Mouse (Mus musculus) kidney, embryonic 14.5 days (tissue): Measurements from ENCODE around the gene Pnpla1. TPM values are rescaled to one million over a fixed set of nuclear protein-coding genes. Genes with fewer than 3 reads are reported as not detected.
A peak's percentile ranks its signal among the peaks of the same experiment; 100 is the strongest.

Experiments
- ATAC-seq: fragments of 200-750 bp; cut with Nextera tagmentation; 2 replicates; pipeline ENCODE4 v1.8.0; 2017; ENCODE audit warnings: moderate number of reproducible peaks, mild to moderate bottlenecking, moderate TSS enrichment, moderate library complexity; ENCODE audit not compliant: low FRiP score, low TSS enrichment
- H3K27ac ChIP-seq: fragments of 300-500 bp; sonication (generic); 2 replicates; pipeline ENCODE4 v1.5.1; 2014; ENCODE audit warnings: low read depth, mild to moderate bottlenecking, low read length, moderate library complexity, mixed read lengths
- H3K27me3 ChIP-seq: fragments of 300-500 bp; sonication (generic); 2 replicates; pipeline ENCODE4 v1.6.1; 2014; ENCODE audit warnings: mild to moderate bottlenecking, low read length; ENCODE audit not compliant: control insufficient read depth, insufficient read depth
- H3K36me3 ChIP-seq: fragments of 300-500 bp; sonication (generic); 2 replicates; pipeline ENCODE4 v1.6.1; 2014; ENCODE audit warnings: low read length, mixed read lengths; ENCODE audit not compliant: control insufficient read depth, insufficient read depth
- H3K4me1 ChIP-seq: fragments of 300-500 bp; sonication (generic); 2 replicates; pipeline ENCODE4 v1.6.1; 2014; ENCODE audit warnings: low read length, mixed read lengths; ENCODE audit not compliant: control insufficient read depth, insufficient read depth
- H3K4me2 ChIP-seq: fragments of 300-500 bp; sonication (generic); replicated peaks from 2 replicates; pipeline ENCODE4 v1.6.1; 2014; ENCODE audit warnings: low read depth, mild to moderate bottlenecking, low read length
- H3K4me3 ChIP-seq: fragments of 300-500 bp; sonication (generic); 2 replicates; pipeline ENCODE4 v1.5.1; 2014; ENCODE audit warnings: mild to moderate bottlenecking, low read length
- H3K9ac ChIP-seq: fragments of 300-500 bp; sonication (generic); 2 replicates; pipeline ENCODE4 v1.6.1; 2014; ENCODE audit warnings: low read depth, mild to moderate bottlenecking, low read length, moderate library complexity
- H3K9me3 ChIP-seq: fragments of 300-500 bp; sonication (generic); 2 replicates; pipeline ENCODE4 v1.6.1; 2016; ENCODE audit warnings: low read length; ENCODE audit not compliant: control insufficient read depth
- WGBS: fragments of 180-500 bp; shearing (Covaris S2); extraction: QIAGEN DNeasy Blood & Tissue Kit; methylation state at CpG from one replicate; pipeline ENCODE4 v1.1.7; 2014; 5-methylcytosine and 5-hydroxymethylcytosine counted together
- polyA plus RNA-seq: library from polyadenylated mRNA; unstranded; fragments of >200 nt; fragmentation: Nextera tagmentation; extraction: Ambion mirVana; gene quantifications from 2 replicates; pipeline ENCODE4 v1.2.1, GENCODE M21; 2014

Pnpla1 gene
- polyA plus RNA-seq, 1 experiment from 2014 or later: not detected

DNA sequence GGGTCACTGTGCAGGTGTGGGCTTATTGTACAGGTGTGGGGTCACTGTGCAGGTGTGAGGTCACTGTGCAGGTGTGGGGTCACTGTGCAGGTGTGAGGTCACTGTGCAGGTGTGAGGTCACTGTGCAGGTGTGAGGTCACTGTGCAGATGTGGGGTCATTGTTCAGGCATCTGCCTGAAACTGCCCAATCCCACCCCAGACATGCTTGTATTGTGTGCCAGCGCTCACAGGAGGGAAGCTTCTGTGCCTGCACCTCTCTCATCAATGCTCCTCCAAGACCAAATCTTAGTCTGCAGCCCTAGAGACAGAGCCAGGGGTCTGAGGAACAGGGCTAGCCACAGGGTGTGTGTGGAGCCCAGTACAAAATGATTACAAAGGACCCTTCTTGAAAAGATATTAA lies 58.3 kb downstream of the Pnpla1 start:
- ATAC-seq: no peak

DNA sequence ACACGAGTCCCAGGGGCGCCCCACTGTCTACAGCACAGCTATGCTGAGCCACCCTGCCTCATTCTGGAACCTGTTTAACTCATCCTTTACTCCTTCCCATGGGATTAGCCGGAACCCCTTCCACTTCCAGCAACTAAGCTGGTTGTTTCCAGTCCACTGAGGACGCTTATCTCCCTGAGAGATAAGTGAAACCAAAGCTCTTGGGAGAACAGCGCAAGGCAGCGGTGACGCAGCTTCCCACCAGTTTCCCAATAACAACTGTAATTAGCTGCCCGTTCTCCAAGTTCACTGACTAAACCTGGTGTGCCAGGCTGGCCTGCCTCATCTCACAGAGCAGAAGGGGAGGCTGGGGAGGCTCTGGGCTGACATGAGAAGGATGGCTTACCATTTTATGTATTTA lies 62.9 kb downstream of the Pnpla1 start:
- no peaks in the 10 kb centered on the region for H3K9me3 ChIP-seq
- H3K9ac ChIP-seq: no peak overlapping the region
- WGBS: 81% methylated on average over 8 of the region's 8 CpGs
- H3K36me3 ChIP-seq: no peaks in the 10 kb centered on the region
- H3K27ac ChIP-seq: no peak overlapping the region
- peaks cover 11% of the 10 kb centered on the region; the same call in 1 of the 2 replicates for H3K4me1 ChIP-seq
- H3K4me3 ChIP-seq: no peak overlapping the region
- ATAC-seq: no peak
- H3K4me2 ChIP-seq: no peak overlapping the region
- H3K27me3 ChIP-seq: no peaks in the 10 kb centered on the region

More for the DNA sequence above, 58.3 kb downstream of the Pnpla1 start:
- no peaks in the 10 kb centered on the region for H3K27me3 ChIP-seq
- no peaks in the 10 kb centered on the region for H3K36me3 ChIP-seq
- H3K4me2 ChIP-seq: no peak overlapping the region
- 100% methylated on average over 1 of the region's 1 CpGs for WGBS
- H3K9me3 ChIP-seq: no peaks in the 10 kb centered on the region
- H3K9ac ChIP-seq: no peak overlapping the region
- H3K4me1 ChIP-seq: no peaks in the 10 kb centered on the region
- H3K27ac ChIP-seq: no peak overlapping the region
- H3K4me3 ChIP-seq: no peak overlapping the region

DNA sequence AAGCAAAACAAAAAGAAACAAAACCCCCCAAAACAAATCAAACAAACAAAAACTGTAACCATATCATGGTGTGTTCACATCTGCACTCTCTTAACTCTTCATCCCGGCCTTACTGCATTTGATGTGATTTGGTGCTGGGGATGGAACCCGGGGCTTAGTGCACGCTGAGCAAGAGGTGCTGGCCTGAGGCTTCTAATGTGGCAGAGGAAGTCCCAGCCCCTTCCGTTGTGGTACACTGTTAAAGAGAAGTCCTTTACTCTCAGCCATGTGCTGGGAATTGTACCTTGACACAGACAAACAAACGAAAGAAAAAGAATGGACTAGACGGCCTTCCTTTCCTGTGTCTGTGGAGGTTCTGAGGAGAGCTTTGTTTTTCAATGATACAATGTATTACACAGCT lies 63.9 kb downstream of the Pnpla1 start:
- no peak for ATAC-seq
- H3K4me2 ChIP-seq: no peak overlapping the region
- peaks cover 11% of the 10 kb centered on the region; the same call in 1 of the 2 replicates for H3K4me1 ChIP-seq
- no peaks in the 10 kb centered on the region for H3K9me3 ChIP-seq
- H3K9ac ChIP-seq: no peak overlapping the region
- 62% methylated on average over 6 of the region's 6 CpGs for WGBS
- no peak overlapping the region for H3K4me3 ChIP-seq
- H3K36me3 ChIP-seq: no peaks in the 10 kb centered on the region
- H3K27me3 ChIP-seq: no peaks in the 10 kb centered on the region
- H3K27ac ChIP-seq: no peak overlapping the region

DNA sequence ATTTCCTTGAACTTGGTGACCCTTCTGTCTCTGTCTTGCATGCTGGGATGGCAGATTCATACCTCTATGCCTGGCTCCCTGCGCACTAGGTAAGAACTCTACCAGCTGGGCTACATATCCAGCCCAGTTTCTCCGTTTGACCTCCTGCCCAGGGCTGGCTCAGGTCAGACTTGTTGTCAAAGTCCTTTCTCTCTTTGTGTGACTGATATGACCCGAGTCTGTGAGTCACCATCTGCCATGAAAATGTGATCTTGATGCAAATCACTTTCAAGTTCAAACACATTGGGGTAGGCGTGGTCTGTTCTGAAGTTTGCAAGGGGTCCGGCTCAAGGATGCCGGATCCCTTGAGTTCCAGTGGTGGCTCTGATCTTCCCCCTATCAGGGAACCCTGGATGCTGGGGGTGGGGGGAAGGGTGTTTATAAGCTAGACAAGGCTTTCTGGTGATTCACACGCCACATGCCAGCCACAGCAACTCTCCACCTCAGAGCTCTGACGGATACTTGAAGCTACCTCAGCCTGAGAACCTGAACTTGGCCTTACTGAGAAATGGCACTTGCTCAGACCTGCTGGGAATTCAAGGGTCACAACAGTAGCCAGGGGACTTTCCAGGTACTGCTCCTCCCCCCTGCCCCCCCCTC lies 66.9 kb downstream of the Pnpla1 start:
- H3K9ac ChIP-seq: no peak overlapping the region
- no peaks in the 10 kb centered on the region for H3K9me3 ChIP-seq
- no peak for ATAC-seq
- peaks cover 15% of the 10 kb centered on the region for H3K4me1 ChIP-seq
- no peak overlapping the region for H3K4me3 ChIP-seq
- no peaks in the 10 kb centered on the region for H3K36me3 ChIP-seq
- WGBS: 84% methylated on average over 8 of the region's 8 CpGs
- H3K27me3 ChIP-seq: no peaks in the 10 kb centered on the region
- no peak overlapping the region for H3K4me2 ChIP-seq
- no peak overlapping the region for H3K27ac ChIP-seq

DNA sequence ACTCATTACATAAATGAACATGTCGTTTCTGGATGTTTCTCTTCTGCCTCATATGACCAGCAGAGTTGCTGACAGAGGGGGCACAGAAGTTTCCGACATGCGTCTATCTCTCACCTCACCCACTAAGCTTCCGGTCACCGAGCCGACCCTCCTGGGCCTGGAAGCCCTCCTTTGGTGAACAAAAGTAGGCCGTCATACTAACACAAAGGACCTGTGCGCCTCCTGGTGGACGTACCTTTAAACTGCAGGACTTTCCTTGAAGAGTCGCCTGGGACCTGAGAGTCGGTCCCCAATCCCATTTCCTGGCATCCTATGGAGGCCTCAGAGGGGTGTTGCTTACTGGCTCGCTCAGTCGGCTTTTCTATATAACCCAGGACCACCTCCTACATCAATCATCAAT lies 68.2 kb downstream of the Pnpla1 start:
- no peak for ATAC-seq
- no peak overlapping the region for H3K4me2 ChIP-seq
- 17% methylated on average over 13 of the region's 13 CpGs for WGBS

DNA sequence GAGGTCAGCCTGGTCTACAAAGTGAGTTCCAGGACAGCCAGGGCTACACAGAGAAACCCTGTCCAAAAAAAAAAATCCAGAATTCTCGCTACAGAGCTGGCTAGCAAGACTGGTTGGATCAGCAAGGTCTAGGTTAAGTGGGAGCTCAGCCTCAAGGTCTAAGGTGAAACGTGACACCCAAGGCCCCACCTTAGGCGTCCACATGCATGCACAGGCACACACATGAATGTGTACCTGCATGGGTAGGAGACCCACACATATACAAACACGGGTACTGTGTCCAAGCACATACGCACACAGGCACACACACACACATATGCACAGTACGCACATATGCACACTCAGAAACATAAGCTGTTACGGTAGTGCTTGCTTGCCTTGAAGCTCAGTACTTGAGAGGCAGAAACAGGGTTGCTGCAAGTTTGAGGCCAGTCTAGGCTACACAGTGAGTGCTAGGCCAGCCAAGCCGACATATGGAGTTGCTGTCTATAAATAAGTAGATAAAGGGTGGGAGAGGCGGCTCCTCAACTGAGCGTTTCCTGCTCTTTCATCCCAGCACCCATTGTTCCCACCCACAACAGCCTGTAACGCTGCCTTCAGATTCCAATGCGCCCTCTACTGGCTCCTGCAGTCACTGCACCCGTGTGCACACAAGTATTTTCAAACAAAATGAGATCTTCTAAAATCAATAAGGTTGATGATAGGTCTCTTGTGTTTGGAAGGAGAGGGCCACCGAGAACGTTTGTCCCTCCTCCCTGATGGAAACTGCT lies 68.8 kb downstream of the Pnpla1 start:
- no peaks in the 10 kb centered on the region for H3K36me3 ChIP-seq
- no peak overlapping the region for H3K27ac ChIP-seq
- no peak overlapping the region for H3K4me2 ChIP-seq
- no peaks in the 10 kb centered on the region for H3K9me3 ChIP-seq
- no peak overlapping the region for H3K9ac ChIP-seq
- peaks cover 28% of the 10 kb centered on the region for H3K4me1 ChIP-seq
- 52% methylated on average over 15 of the region's 15 CpGs for WGBS
- no peaks in the 10 kb centered on the region for H3K27me3 ChIP-seq
- no peak for ATAC-seq
- no peak overlapping the region for H3K4me3 ChIP-seq

More for the DNA sequence above, 68.2 kb downstream of the Pnpla1 start:
- Histone ChIP-seq H3K4me3 (no peak overlapping the region), H3K27me3 (no peaks in the 10 kb centered on the region), H3K36me3 (no peaks in the 10 kb centered on the region), H3K4me1 (peaks cover 26% of the 10 kb centered on the region), H3K9ac (no peak overlapping the region), H3K9me3 (no peaks in the 10 kb centered on the region), H3K27ac (no peak overlapping the region)

DNA sequence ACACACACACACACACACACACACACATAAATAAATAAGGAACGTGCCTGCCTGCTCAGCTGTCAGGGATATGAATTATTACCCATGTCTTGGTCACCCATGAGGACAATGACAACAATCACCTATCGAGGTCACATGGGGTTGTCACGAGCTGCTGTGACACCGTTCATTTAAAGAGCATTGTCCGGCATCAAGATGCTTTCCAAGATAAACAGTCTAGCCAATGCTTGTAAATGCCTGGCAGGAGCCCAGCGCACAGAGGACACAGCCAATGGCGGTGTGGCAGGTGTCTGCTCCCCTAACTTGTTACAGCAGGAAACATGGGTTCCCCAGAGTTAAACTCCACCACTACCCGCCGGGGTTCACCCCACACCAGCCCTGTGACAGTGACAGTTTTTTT lies 69.8 kb downstream of the Pnpla1 start:
- H3K9me3 ChIP-seq: no peaks in the 10 kb centered on the region
- WGBS: 72% methylated on average over 9 of the region's 9 CpGs
- no peaks in the 10 kb centered on the region for H3K36me3 ChIP-seq
- H3K4me3 ChIP-seq: no peak overlapping the region
- no peak overlapping the region for H3K4me2 ChIP-seq
- H3K9ac ChIP-seq: no peak overlapping the region
- no peak for ATAC-seq
- H3K27ac ChIP-seq: no peak overlapping the region
- no peaks in the 10 kb centered on the region for H3K27me3 ChIP-seq
- peaks cover 24% of the 10 kb centered on the region for H3K4me1 ChIP-seq

DNA sequence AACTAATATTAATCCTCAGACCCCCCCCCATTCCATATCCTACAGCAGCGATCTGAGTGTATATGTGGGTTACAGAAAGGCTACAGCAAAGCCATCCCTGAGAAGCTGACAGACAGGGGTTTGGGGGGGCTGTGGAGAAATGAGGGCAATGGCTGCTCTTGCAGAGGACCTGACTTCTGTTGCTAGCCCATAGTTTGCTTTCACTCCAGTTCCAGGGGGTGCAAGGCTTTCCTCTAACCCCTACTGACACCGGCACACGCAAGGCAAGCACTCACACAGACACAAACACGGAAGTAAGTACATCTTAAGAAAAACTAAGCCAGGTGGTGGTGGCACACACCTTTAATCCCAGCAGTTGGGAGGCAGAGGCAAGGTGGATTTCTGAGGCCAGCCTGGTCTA lies 71.2 kb downstream of the Pnpla1 start:
- no peak overlapping the region for H3K4me3 ChIP-seq
- ATAC-seq: no peak
- no peak overlapping the region for H3K4me2 ChIP-seq
- H3K36me3 ChIP-seq: no peaks in the 10 kb centered on the region
- H3K4me1 ChIP-seq: peaks cover 18% of the 10 kb centered on the region
- no peak overlapping the region for H3K9ac ChIP-seq
- H3K27me3 ChIP-seq: no peaks in the 10 kb centered on the region
- no peak overlapping the region; the same call in 1 of the 2 replicates for H3K27ac ChIP-seq
- 85% methylated on average over 4 of the region's 4 CpGs for WGBS
- H3K9me3 ChIP-seq: no peaks in the 10 kb centered on the region

DNA sequence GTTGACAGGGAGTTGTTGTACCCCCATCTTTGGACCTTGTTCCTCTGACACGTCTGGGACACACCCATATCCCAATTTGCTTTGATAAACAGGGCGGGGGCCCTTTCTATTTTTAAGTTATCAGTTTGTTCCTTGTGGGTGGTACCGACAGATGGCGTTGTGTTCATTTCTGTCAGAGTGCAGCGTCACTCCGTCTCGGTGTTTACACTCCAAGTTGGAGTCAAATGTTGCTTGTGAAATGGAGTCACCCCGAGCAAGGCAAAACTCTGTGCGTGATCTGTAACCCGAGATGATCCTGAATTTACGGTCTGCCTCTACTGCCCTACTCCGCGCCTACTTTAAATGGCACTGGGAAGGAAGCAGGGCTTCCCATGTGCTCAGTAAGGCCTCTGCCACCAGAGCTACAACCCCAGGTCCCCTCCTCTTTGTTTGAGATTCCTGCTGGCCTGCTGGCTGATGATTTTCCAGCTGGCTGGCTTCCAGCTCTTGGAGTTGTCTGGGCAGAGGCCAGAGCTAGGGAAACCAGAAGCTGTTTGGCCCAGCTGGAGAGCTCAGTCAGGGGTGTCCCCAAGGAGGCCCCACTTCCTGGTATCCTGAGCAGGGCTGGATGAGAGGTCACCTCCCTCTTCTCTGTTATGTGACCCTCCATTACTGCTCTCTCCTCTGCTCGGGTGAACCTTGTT lies 72.3 kb downstream of the Pnpla1 start:
- no peaks in the 10 kb centered on the region for H3K27me3 ChIP-seq
- peak overlapping the region; percentile 4; the same call in 1 of the 2 replicates for H3K4me3 ChIP-seq
- H3K27ac ChIP-seq: peak overlapping the region; percentile 97
- H3K4me1 ChIP-seq: peaks cover 18% of the 10 kb centered on the region
- 2% methylated on average over 14 of the region's 14 CpGs for WGBS
- peak overlapping the region; percentile 40; the same call in 1 of the 2 replicates for H3K9ac ChIP-seq
- H3K4me2 ChIP-seq: peak overlapping the region; percentile 31
- H3K9me3 ChIP-seq: no peaks in the 10 kb centered on the region
- H3K36me3 ChIP-seq: no peaks in the 10 kb centered on the region
- ATAC-seq: peak; percentile 96
